Mouse (Mus musculus): ENCODE measurements around the gene Ptcd3. TPM values are rescaled to one million over a fixed set of nuclear protein-coding genes. Genes with fewer than 3 reads are reported as not detected.
"Not testable (repeated sequence)": the region's sequence is repeated elsewhere in the genome, so short reads cannot be mapped to it uniquely, and the experiment has no call there.

The Ptcd3 gene
- polyA plus RNA-seq, 1 experiment from 2014 or later = 52.1 TPM

- H3K36me3 ChIP-seq (replicated peaks) = peaks cover 85% of the 10 kb centered on the region
- H3K9ac ChIP-seq = no peak overlapping the region
Measured at GRCm38 (mm10) chr6:71868809-71869208, 39.7 kb downstream of the Ptcd3 start.

GRCm38 (mm10) chr6:71867751-71868150 is 40.8 kb downstream of the Ptcd3 start:
- H3K9ac ChIP-seq = no peak overlapping the region
- H3K4me2 ChIP-seq = no peak overlapping the region
- no peaks in the 10 kb centered on the region for H3K9me3 ChIP-seq (replicated peaks)
- WGBS (ENCODE audit: insufficient replicate concordance) = 79% methylated on average over 2 of the region's 2 CpGs
- H3K27ac ChIP-seq (replicated peaks) = no peak overlapping the region
- ATAC-seq (ENCODE audit: insufficient read depth) = no peak
- peaks cover 86% of the 10 kb centered on the region for H3K36me3 ChIP-seq (replicated peaks)
- H3K4me3 ChIP-seq (replicated peaks) = no peak overlapping the region
- no peaks in the 10 kb centered on the region for H3K27me3 ChIP-seq
- H3K4me1 ChIP-seq (replicated peaks) = no peaks in the 10 kb centered on the region

More at GRCm38 (mm10) chr6:71868809-71869208, 39.7 kb downstream of the Ptcd3 start:
- H3K4me3 ChIP-seq (replicated peaks) = no peak overlapping the region
- no peak overlapping the region for H3K4me2 ChIP-seq
- WGBS (ENCODE audit: insufficient replicate concordance) = 73% methylated on average over 1 of the region's 1 CpGs
- no peak overlapping the region for H3K27ac ChIP-seq (replicated peaks)
- no peaks in the 10 kb centered on the region for H3K9me3 ChIP-seq (replicated peaks)
- ATAC-seq (ENCODE audit: insufficient read depth) = no peak
- H3K27me3 ChIP-seq = no peaks in the 10 kb centered on the region
- no peaks in the 10 kb centered on the region for H3K4me1 ChIP-seq (replicated peaks)

DNA sequence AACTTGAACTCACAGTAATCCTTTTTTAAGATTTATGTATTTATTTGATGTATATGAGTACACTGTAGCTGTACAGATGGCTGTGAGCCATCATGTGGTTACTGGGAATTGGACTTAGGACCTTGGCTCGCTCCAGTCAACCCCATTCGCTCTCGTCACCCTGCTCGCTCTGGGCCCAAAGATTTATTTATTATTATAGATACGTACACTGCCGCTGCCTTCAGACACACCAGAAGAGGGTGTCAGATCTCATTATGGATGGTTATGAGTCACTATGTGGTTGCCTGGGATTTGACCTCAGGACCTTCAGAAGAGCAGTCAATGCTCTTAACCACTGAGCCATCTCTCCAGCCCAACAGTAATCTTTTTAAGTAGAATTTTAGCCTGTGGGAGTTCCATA is 61.6 kb downstream of the Ptcd3 start:
- H3K27ac ChIP-seq (replicated peaks); ATAC-seq (ENCODE audit: insufficient read depth); H3K4me3 ChIP-seq (replicated peaks); H3K27me3 ChIP-seq; H3K9me3 ChIP-seq (replicated peaks); H3K4me1 ChIP-seq (replicated peaks); H3K9ac ChIP-seq; H3K4me2 ChIP-seq: not testable (repeated sequence)
- peaks cover 49% of the 10 kb centered on the region for H3K36me3 ChIP-seq (replicated peaks)
- WGBS (ENCODE audit: insufficient replicate concordance) = 88% methylated on average over 6 of the region's 6 CpGs

DNA sequence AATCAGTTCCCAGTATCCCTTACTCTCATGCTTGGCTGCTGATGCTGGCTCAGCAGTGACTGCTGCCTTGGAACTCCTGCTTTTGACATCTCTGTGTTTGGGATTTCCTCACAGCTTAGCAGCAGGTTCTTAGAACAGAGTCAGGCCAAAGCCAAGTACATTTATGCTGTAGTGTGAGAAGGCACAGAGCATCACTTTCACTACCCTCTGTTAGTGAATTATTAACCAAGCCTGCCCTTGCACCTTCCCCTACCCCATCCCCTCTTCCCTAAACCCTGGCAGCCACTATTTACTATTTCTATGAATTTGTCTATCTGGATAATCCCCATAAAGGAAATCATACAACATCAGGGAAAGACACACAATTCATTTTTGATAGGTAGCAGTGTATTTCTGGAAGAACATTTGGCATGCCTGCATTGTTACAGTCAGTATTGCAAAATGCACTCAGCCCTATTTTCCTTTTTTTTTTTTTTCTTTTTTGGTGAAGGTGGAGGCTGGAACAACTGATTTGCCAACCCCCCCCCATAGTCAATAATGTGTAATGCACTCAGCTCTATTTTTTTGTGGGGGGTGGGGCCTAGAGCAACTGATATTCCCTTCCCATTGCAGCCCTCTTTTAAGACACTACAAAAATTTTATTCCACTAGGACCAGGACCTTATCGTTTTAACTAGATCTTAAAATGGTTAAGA is 67.8 kb downstream of the Ptcd3 start:
- WGBS (ENCODE audit: insufficient replicate concordance) = 85% methylated on average over 1 of the region's 1 CpGs
- Histone ChIP-seq H3K36me3 (replicated peaks) (peaks cover 14% of the 10 kb centered on the region), H3K9ac (no peak overlapping the region), H3K27me3 (no peaks in the 10 kb centered on the region), H3K4me2 (peak overlapping the region; percentile 18; the same call in 1 of the 2 replicates), H3K4me1 (replicated peaks) (peaks cover 27% of the 10 kb centered on the region), H3K27ac (replicated peaks) (peak overlapping the region; percentile 34; the same call in 1 of the 2 replicates), H3K9me3 (replicated peaks) (no peaks in the 10 kb centered on the region), H3K4me3 (replicated peaks) (no peak overlapping the region)
- peak; percentile 69 for ATAC-seq (ENCODE audit: insufficient read depth)

DNA sequence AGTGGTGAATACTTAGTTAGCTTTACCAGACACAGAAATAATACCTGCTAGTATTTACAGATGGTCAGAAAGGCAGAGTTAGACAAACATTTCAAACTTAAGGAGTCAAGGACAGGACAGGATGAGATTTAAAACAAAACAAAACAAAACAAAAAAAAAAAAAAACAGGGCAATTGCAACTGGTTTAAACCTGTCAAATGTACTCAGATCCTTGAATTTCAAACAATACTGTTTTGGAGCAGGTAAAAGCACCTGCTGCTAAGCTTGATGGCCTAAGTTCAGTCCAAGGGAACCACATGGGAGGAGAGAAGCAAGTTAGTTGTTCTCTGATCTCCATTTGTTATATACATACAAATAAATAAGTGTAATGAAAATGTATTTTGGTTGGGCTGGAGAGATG is 68.7 kb downstream of the Ptcd3 start:
- H3K9me3 ChIP-seq (replicated peaks) = no peaks in the 10 kb centered on the region
- no peak overlapping the region for H3K4me3 ChIP-seq (replicated peaks)
- no peak overlapping the region for H3K4me2 ChIP-seq
- H3K27me3 ChIP-seq = no peaks in the 10 kb centered on the region
- H3K9ac ChIP-seq = no peak overlapping the region
- H3K27ac ChIP-seq (replicated peaks) = no peak overlapping the region
- no peak for ATAC-seq (ENCODE audit: insufficient read depth)
- H3K36me3 ChIP-seq (replicated peaks) = peaks cover 13% of the 10 kb centered on the region
- H3K4me1 ChIP-seq (replicated peaks) = peaks cover 27% of the 10 kb centered on the region

DNA sequence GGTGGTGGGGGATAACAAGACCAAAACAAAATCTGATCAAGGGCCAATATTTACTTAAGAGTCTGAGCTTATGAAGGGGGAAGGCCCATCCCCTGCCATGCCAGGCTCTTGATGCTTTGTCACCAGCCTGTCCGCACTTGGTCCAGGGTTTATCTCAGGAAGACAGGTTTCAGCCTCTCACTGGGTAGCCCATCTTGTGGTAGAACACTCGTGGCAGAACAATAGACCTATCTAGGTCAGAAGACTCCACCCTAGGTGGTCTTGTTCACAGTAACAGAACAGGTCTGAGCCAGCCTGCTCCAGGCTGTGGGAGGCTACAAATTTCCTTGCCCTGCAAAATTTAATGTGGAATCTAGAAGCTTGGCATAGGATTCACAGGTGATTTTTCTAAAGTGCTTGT is 71.7 kb downstream of the Ptcd3 start:
- Histone ChIP-seq H3K27me3 (no peaks in the 10 kb centered on the region), H3K4me1 (replicated peaks) (peaks cover 41% of the 10 kb centered on the region), H3K9me3 (replicated peaks) (no peaks in the 10 kb centered on the region), H3K4me2 (no peak overlapping the region), H3K36me3 (replicated peaks) (peaks cover 20% of the 10 kb centered on the region), H3K9ac (no peak overlapping the region), H3K27ac (replicated peaks) (no peak overlapping the region), H3K4me3 (replicated peaks) (no peak overlapping the region)
- ATAC-seq (ENCODE audit: insufficient read depth) = no peak
- 20% methylated on average over 2 of the region's 2 CpGs for WGBS (ENCODE audit: insufficient replicate concordance)

GRCm38 (mm10) chr6:71831581-71831960 is 77.0 kb downstream of the Ptcd3 start:
- WGBS (ENCODE audit: insufficient replicate concordance) = under 1% methylated on average over 21 of the region's 21 CpGs
- H3K9me3 ChIP-seq (replicated peaks) = no peaks in the 10 kb centered on the region
- ATAC-seq (ENCODE audit: insufficient read depth) = peak; percentile 98
- peak overlapping the region; percentile 95 for H3K9ac ChIP-seq
- H3K27ac ChIP-seq (replicated peaks) = peak overlapping the region; percentile 97
- peak overlapping the region; percentile 92 for H3K4me2 ChIP-seq
- peaks cover 20% of the 10 kb centered on the region for H3K36me3 ChIP-seq (replicated peaks)
- peaks cover 28% of the 10 kb centered on the region for H3K4me1 ChIP-seq (replicated peaks)
- H3K4me3 ChIP-seq (replicated peaks) = peak overlapping the region; percentile 100
- H3K27me3 ChIP-seq = no peaks in the 10 kb centered on the region

DNA sequence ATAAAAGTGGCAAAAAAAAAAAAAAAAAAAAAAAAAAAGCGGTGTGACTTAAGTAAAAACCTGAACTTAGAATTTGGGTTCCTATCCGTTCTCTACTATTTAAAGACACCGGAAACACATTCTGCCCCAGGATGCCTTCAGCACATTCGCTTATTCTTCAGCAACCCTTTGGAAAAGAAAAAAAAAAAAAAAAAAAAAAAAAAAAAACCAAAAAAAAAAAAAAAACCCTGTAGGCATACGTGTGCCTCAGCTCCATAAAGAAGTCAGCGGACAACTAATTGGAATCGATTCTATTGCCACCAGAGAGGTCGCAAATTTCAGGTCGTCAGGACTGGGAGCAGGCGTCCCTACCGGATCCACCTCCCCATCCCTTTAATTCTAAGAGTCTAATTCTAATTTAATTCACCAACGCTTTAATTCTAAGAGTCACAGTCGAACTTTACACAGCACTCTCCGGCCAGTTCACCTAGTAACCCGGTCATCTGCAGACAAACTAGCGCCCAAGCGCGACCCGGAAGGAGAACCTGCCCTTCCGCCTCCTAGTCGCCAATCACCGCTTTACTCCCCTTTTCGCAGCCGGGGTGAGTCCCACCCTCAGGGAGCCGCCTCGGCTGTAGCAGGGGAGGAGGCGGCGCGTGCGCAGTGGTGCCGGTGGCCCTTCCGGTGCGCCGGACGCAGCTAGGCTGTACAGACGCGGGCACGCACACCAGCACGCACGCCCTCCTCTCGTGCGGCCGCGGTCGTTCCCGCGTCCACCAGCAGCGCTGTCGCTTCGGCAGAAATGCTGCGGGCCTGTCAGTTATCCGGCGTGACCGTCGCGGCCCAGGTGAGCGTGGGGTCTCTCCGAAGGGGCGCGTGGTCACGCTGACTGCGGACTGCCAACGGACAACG is 77.6 kb downstream of the Ptcd3 start, which contains the start of gene Immt:
TSS of gene Immt (plus strand) at position 642 of the 891 bp plus-strand sequence.
- peak within 1 kb of the TSS; percentile 97 for H3K27ac ChIP-seq (replicated peaks)
- H3K4me1 ChIP-seq (replicated peaks) = peaks cover 23% of the 10 kb centered on the region
- no peaks in the 10 kb centered on the region for H3K9me3 ChIP-seq (replicated peaks)
- peak within 1 kb of the TSS; percentile 92 for H3K4me2 ChIP-seq
- ATAC-seq (ENCODE audit: insufficient read depth) = peak; percentile 99
- H3K4me3 ChIP-seq (replicated peaks) = peak within 1 kb of the TSS; percentile 100
- H3K27me3 ChIP-seq = peaks cover 4% of the 10 kb centered on the region; the same call in 1 of the 2 replicates
- WGBS (ENCODE audit: insufficient replicate concordance) = under 1% methylated on average over 64 of the region's 64 CpGs
- H3K36me3 ChIP-seq (replicated peaks) = peaks cover 20% of the 10 kb centered on the region
- H3K9ac ChIP-seq = peak within 1 kb of the TSS; percentile 95

Other genes with a start within 250 kb of the Ptcd3 start
- 3.2 and 3.3 TPM in 2 replicates for gene Reep1, start 201.2 kb downstream of the Ptcd3 start, polyA plus RNA-seq (2015; fragmentation: Nextera tagmentation; extraction: Ambion mirVana)
- gene Mrpl35, start 81.8 kb downstream of the Ptcd3 start, polyA plus RNA-seq (2015; fragmentation: Nextera tagmentation; extraction: Ambion mirVana) = 51.4 and 56.5 TPM in 2 replicates
- 121 and 123 TPM in 2 replicates for gene Immt, start 77.4 kb downstream of the Ptcd3 start, polyA plus RNA-seq (2015; fragmentation: Nextera tagmentation; extraction: Ambion mirVana)
- gene Polr1a, start 303 bp upstream of the Ptcd3 start, polyA plus RNA-seq (2015; fragmentation: Nextera tagmentation; extraction: Ambion mirVana) = 13.0 and 13.5 TPM in 2 replicates
- gene St3gal5, start 188.8 kb upstream of the Ptcd3 start, polyA plus RNA-seq (2015; fragmentation: Nextera tagmentation; extraction: Ambion mirVana) = 185 and 213 TPM in 2 replicates